Mouse (Mus musculus) urinary bladder, postnatal 0 days (tissue): Measurements from ENCODE around the gene Olfr202. TPM values are rescaled to one million over a fixed set of nuclear protein-coding genes. Genes with fewer than 3 reads are reported as not detected.

Experiments
- polyA plus RNA-seq: library from polyadenylated mRNA; unstranded; fragments of >200 nt; fragmentation: Nextera tagmentation; extraction: Ambion mirVana; gene quantifications from 2 replicates; pipeline ENCODE4 v1.2.1, GENCODE M21; 2015

The Olfr202 gene
- not detected in 2 replicates for polyA plus RNA-seq

DNA sequence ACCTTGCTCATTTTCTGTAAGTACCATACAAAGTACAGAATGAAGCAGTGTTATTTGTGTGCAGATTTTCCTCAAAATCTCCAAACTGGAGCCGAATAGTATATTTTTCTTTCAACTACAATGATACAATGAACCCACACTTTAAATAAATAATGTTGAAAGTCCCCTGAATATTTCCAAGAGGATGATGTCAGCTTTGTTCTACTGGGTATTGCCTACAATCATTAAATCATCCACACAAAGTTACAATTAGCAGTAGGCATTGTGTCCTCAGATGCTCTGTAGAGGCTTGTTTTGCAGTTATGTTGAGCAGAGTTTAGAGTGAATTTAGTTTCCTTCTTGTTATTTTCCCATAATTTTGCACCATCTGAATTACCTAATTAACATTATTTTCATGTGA is at the start of gene Olfr202:
Gene Olfr202 (minus strand): TSS at position 101 of the 400 bp plus-strand sequence.

DNA sequence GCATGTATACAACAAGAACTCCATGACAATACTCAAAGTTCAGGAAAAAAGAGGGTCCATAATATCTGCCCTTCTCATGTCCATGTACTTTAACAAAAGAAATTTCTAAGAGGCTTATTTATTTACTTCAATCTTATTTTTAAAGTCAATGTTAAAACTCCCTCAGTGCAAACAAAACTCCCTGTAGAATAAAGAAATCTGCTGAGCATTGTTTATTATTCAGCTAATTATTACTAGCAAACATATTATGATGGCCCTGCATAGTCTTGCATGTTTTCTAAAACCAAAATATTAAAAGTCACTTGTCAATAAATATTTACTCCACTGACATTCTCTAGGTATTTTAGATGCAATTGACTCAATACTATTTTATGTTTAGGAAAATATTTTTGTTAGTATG is 44.4 kb upstream of the Olfr202 start, which contains the start of gene Olfr205:
Gene Olfr205 (minus strand): TSS at position 101 of the 400 bp plus-strand sequence.

GRCm38 (mm10) chr16:59318148-59318547 is 31.6 kb upstream of the Olfr202 start, which contains the start of gene Olfr204:
Gene Olfr204 (minus strand): TSS chr16:59318248.

GRCm38 (mm10) chr16:59298581-59298980 is 12.0 kb upstream of the Olfr202 start, which contains the start of gene Olfr203:
Gene Olfr203 (plus strand): TSS chr16:59298881.

GRCm38 (mm10) chr16:59272532-59272931 is 14.1 kb downstream of the Olfr202 start, which contains the start of gene Olfr201:
Gene Olfr201 (minus strand): TSS chr16:59272632.

Other genes starting within 250 kb of the Olfr202 start
- gene Olfr187, start 247.0 kb downstream of the Olfr202 start, polyA plus RNA-seq: not detected in 2 replicates
- gene Olfr190, start 208.8 kb downstream of the Olfr202 start, polyA plus RNA-seq: not detected in 2 replicates
- not detected in 2 replicates for gene Olfr191, start 197.0 kb downstream of the Olfr202 start, polyA plus RNA-seq
- not detected in 2 replicates for gene Olfr193, start 174.9 kb downstream of the Olfr202 start, polyA plus RNA-seq
- gene Olfr194, start 165.7 kb downstream of the Olfr202 start, polyA plus RNA-seq: not detected in 2 replicates
- not detected in 2 replicates for gene Olfr195, start 139.7 kb downstream of the Olfr202 start, polyA plus RNA-seq
- gene Olfr196, start 116.3 kb downstream of the Olfr202 start, polyA plus RNA-seq: not detected in 2 replicates
- not detected in 2 replicates for gene Olfr198, start 83.3 kb downstream of the Olfr202 start, polyA plus RNA-seq
- gene Olfr199, start 67.0 kb downstream of the Olfr202 start, polyA plus RNA-seq: not detected in 2 replicates
- not detected in 2 replicates for gene Olfr201, start 14.2 kb downstream of the Olfr202 start, polyA plus RNA-seq
- gene Olfr203, start 12.1 kb upstream of the Olfr202 start, polyA plus RNA-seq: not detected in 2 replicates
- not detected in 2 replicates for gene Olfr204, start 31.5 kb upstream of the Olfr202 start, polyA plus RNA-seq
- not detected in 2 replicates for gene Olfr205, start 44.3 kb upstream of the Olfr202 start, polyA plus RNA-seq
- not detected in 2 replicates for gene Olfr206, start 62.5 kb upstream of the Olfr202 start, polyA plus RNA-seq
- gene Olfr209, start 77.2 kb upstream of the Olfr202 start, polyA plus RNA-seq: not detected in 2 replicates
- not detected in 2 replicates for gene Gabrr3, start 120.5 kb upstream of the Olfr202 start, polyA plus RNA-seq
- 25.6 and 28.3 TPM in 2 replicates for gene Riox2, start 185.0 kb upstream of the Olfr202 start, polyA plus RNA-seq